Mouse (Mus musculus): Measurements from ENCODE around the gene Nav3. TPM values are rescaled to one million over a fixed set of nuclear protein-coding genes. Genes with fewer than 3 reads are reported as not detected.

Gene Nav3
- polyA plus RNA-seq, 1 experiment from 2014 or later, result 0.07 TPM

DNA sequence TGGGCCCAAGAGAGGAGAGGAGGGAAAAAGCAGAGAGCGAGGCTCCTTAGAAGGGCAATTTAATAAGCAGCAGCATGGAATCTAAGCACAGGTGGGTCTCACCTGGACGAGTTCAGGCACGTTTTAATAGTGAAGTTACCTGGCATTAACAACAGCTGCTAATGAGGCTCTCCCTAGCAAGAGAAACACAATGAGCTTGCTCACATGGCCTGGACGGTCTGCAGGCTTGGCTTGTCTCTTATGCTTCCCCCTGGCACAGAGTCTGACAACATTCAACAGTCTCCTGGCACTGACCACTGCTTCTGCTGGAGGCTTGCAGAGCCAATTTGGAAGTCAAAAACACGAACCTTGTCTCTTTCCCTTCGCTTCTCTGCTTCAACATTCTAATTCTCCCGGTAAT, 804.5 kb downstream of the Nav3 start:
- Histone ChIP-seq H3K9ac (ENCODE audit: low read depth, low read length) (no peak overlapping the region), H3K4me2 (ENCODE audit: low read depth, low read length) (no peak overlapping the region), H3K9me3 (replicated peaks; ENCODE audit: control insufficient read depth, low read length) (no peaks in the 10 kb centered on the region), H3K27ac (ENCODE audit: low read length) (no peak overlapping the region), H3K4me3 (ENCODE audit: low read depth, low read length) (no peak overlapping the region), H3K27me3 (ENCODE audit: control insufficient read depth, insufficient read depth, low read depth, low read length) (no peaks in the 10 kb centered on the region), H3K4me1 (ENCODE audit: control insufficient read depth, low read depth, low read length) (no peaks in the 10 kb centered on the region), H3K36me3 (ENCODE audit: control insufficient read depth, insufficient read depth) (no peaks in the 10 kb centered on the region)
- 49% methylated on average over 7 of the region's 7 CpGs for WGBS (ENCODE audit: insufficient replicate concordance)
- ATAC-seq (ENCODE audit: low read depth), result no peak

- Histone ChIP-seq H3K4me2 (ENCODE audit: low read depth, low read length) (no peak overlapping the region), H3K36me3 (ENCODE audit: control insufficient read depth, insufficient read depth) (no peaks in the 10 kb centered on the region), H3K4me3 (ENCODE audit: low read depth, low read length) (no peak overlapping the region), H3K27me3 (ENCODE audit: control insufficient read depth, insufficient read depth, low read depth, low read length) (no peaks in the 10 kb centered on the region), H3K4me1 (ENCODE audit: control insufficient read depth, low read depth, low read length) (no peaks in the 10 kb centered on the region), H3K27ac (ENCODE audit: low read length) (no peak overlapping the region), H3K9ac (ENCODE audit: low read depth, low read length) (no peak overlapping the region), H3K9me3 (replicated peaks; ENCODE audit: control insufficient read depth, low read length) (no peaks in the 10 kb centered on the region)
- ATAC-seq (ENCODE audit: low read depth), result no peak
- 57% methylated on average over 3 of the region's 3 CpGs for WGBS (ENCODE audit: insufficient replicate concordance)
These were observed 812.4 kb downstream of the Nav3 start for GRCm38 (mm10) chr10:109643598-109643997.

GRCm38 (mm10) chr10:109641806-109642205, 814.2 kb downstream of the Nav3 start:
- Histone ChIP-seq H3K27ac (ENCODE audit: low read length) (no peak overlapping the region), H3K36me3 (ENCODE audit: control insufficient read depth, insufficient read depth) (no peaks in the 10 kb centered on the region), H3K4me3 (ENCODE audit: low read depth, low read length) (no peak overlapping the region), H3K4me1 (ENCODE audit: control insufficient read depth, low read depth, low read length) (no peaks in the 10 kb centered on the region), H3K27me3 (ENCODE audit: control insufficient read depth, insufficient read depth, low read depth, low read length) (no peaks in the 10 kb centered on the region), H3K9ac (ENCODE audit: low read depth, low read length) (no peak overlapping the region), H3K9me3 (replicated peaks; ENCODE audit: control insufficient read depth, low read length) (no peaks in the 10 kb centered on the region), H3K4me2 (ENCODE audit: low read depth, low read length) (no peak overlapping the region)
- 66% methylated on average over 7 of the region's 7 CpGs for WGBS (ENCODE audit: insufficient replicate concordance)
- ATAC-seq (ENCODE audit: low read depth), result no peak

DNA sequence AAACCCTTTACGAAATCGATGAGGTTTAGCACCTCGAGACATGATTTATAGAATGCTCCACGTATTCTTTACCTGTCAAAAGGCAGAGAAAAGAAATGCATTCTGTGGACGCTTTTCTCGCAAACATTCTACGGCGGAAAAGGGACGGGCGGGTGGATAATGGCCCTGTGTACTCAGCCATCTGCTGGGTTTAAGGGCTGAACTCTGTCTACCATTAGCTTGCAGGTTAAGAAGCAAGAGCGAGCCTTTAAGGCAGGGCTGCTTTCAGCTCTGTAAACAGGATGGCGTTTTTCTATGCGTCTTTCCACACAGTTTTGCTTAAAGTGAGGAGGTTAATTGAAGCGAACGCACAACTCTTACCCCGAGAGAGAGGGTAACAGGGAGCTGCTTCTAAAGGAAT, 818.3 kb downstream of the Nav3 start:
- H3K4me2 ChIP-seq (ENCODE audit: low read depth, low read length), result no peak overlapping the region

More for the DNA sequence above, 818.3 kb downstream of the Nav3 start:
- no peak for ATAC-seq (ENCODE audit: low read depth)
- 72% methylated on average over 16 of the region's 16 CpGs for WGBS (ENCODE audit: insufficient replicate concordance)
- Histone ChIP-seq H3K36me3 (ENCODE audit: control insufficient read depth, insufficient read depth) (no peaks in the 10 kb centered on the region), H3K4me1 (ENCODE audit: control insufficient read depth, low read depth, low read length) (no peaks in the 10 kb centered on the region), H3K9ac (ENCODE audit: low read depth, low read length) (no peak overlapping the region), H3K9me3 (replicated peaks; ENCODE audit: control insufficient read depth, low read length) (no peaks in the 10 kb centered on the region), H3K4me3 (ENCODE audit: low read depth, low read length) (no peak overlapping the region), H3K27me3 (ENCODE audit: control insufficient read depth, insufficient read depth, low read depth, low read length) (no peaks in the 10 kb centered on the region), H3K27ac (ENCODE audit: low read length) (no peak overlapping the region)

Measured in liver, embryonic 16.5 days (tissue).